Mouse (Mus musculus) MN1 (cell line): ENCODE measurements around the gene Smg6.

Experiments used
- DNase-seq: peaks from one replicate; pipeline ENCODE4 v3.0.0-alpha.2; 2016; ENCODE audit warnings: low spot score

Smg6 gene

DNA sequence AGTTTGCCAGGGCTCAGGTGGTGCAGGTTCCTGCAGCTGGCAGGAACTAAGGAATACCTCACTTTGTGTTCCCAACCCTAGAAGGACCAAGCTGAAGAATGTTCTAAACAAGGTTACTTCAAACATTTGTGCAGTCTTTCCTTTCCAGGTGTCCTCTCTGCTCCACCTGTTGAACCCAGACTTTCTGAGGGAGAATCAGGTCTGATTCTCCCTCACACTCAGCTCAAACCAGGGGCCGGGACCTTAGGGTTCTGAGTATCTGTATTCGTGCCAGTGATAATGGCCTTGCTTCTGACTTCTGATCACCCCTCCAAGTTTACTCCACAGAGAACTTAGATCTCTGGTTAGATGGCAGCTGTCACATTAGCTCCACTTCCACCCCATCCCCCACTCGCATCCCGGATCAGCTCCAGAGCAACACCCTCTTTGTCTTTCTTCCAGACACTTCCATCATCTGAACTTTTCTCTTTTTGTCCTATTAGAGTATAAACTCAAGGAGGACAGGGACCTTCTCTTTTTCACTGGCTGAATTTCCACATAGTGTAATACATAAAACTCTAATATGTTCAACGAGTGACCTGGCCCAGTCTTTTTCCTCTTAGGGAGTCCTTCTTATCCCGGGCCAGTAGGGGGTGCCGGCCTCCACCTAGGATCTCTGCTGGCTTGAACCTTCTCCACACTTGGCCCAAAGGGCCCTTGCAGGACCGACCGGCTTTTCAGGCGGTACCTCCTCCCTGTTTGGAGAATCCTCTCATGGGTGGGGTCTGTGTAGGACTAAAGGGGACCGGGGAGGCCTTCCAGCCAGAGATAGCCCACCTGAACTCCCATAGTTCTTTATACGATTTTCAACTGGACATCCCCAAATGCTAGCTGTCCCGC is 267.0 kb downstream of the Smg6 start:
- DNase-seq, result peak; percentile 83

DNA sequence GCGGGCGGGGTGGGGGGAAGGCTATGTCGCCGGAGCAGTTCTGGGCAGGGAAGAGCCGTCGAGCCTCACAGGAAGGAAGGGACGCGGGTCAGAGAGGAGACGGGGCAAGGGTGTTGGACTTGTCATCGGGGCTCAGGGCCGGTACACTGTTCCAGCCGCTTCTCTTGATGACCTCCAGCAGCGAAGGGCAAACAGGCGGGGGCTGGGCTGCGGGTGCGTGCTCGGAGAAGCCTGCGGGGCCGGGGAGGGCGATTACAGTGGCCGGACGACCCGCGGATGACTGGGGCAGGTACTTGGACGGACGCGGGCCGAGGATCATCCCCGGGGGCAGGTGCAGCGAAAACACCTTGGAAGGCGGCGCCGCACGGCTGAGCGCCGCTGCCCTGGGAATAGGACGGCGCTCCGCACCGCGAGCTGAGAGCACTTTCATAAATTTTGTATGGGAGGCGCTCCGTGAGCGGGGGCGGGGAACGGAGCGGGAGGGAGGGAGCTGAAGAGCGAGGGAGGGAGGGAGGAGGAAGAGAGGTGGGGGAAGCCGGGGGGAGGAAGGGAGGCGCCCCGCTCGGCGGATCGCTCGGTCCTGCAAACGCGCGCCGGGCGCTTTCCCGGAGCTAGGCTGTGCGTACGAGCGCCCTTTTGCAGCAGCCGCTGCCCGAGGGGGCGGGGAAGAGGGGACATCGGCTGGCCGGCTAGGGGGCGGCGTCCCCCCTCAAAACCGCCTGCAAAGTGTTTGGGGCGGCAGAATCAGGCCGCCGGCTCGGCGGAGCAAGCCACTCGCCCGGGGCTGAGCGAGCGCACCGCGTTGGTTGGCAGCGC is 267.8 kb downstream of the Smg6 start, which contains the start of gene Rtn4rl1:
Rtn4rl1 (plus strand) TSS at position 528 of the 816 bp plus-strand sequence.
- DNase-seq, result peak; percentile 53

DNA sequence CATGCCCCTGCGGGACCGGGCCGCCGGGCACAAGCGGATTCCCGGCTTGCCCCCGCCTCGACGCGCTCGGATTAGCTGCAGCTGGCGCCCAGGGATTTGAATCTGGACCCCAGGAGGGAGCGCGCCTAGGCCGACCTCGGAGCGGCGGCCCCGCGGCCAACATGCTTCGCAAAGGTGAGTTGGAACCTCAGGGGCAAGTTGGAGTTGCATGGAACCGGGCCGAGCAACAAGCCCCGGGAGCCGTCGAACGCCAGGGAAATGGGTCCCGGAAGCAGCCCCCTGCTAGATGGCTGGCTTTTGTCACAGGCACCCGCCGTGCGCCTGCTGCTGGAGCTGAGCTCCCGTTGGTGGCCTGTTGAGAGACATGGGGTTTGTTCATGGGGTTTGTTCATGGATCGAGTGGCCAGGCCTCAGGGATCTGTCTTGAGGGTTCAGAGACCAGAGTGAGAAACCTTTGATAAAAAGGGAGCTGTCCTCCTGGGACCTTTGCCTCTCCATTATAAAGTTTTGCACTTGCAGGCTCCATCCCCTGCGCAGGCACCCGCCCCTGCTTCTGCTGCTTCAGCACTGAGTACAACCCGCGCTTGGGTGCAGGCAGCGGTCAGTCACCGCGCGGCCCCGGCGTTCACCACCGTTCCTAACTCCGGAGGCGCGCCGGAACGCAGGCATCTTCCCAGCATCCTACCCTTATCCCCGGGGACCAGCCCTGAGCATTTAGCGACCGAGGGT is 268.7 kb downstream of the Smg6 start:
- peak; percentile 30 for DNase-seq

DNA sequence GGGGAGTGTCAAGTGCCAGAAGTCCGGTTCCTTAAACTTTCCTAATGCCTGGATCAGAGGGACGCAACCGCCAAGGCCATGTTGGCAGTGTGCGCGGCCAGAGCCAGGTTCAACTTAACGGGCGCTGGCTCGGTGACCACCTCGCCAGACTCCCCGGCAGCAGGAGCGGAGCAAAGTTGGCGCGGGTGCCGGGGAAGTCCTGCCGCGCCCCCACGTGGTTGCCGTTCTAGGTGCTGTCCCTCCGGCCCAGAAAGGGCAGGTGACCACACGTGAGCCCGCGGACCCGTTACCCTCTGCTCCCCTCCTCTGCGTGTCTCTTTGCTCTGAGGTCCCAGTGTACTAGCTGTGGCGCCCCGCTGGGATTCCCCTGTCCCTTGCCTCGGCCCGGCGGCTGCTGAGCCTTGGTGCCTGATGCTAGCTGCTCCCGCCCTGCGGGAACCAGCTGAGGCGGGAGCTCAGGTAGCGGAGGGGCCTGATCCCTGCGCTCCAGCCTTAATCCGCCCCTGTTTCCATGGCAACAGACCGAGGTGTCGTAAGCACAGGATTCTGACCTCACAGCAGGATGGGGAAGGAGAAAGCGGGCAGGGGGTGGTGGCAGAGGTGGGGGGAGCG is 269.3 kb downstream of the Smg6 start:
- peak; percentile 48 for DNase-seq

DNA sequence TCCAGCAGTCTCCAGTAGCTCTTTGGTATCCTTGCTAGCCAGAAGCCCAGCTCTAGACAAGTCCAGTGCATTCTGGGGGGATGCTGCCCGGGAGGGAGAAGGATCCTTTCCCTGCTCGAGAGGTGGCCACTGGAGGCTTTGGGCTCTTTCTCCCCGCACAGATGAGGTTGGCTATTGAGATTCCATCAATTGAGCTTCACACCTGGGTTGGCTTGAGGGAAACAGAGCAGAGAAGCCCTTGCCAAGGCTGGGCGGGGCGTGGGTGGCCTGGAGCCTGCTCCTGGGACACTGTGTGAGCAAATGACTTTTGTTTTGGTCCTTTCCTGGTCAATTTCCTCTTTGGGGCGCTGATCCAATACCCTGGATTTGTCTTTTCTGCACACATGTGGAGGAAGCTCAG is 270.5 kb downstream of the Smg6 start:
- DNase-seq, result no peak

DNA sequence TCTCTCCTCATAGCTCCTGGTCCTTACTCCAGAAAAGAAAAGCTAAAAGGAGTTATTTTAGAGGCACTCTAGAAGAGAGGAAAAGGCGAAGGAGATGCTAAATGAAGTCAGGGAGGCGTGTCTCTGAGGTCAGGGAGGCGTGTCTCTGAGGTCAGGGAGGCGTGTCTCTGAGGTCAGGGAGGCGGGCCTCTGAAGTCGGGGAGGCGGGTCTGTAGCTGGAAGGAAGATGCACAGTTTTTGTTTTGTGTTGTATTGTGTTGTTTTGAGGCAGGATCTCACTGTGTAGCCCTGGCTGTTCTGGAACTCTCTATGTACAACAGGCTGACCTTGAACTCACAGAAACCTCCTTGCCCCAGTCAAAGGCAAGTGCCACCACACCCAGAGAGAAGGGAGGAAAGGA is 272.3 kb downstream of the Smg6 start:
- no peak for DNase-seq

DNA sequence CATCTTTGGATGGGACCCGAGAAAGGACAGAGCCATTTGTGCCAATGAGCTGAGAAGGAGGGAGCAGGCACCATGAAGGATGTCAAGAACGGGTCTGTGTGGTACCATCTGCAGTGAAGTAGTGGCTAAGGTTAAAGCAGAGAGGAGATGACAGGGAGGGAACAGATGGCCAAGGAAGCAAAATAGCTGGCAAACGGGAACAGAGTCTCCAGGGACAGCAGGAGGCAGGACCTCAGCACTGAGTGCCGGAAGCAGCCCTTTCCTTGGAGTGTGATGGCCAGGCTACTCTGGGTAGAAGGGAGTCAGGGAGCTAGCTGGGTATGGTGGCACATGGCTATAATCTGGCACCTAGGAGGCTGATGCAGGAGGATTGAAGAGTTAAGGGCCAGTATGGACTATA is 273.2 kb downstream of the Smg6 start:
- DNase-seq, result no peak

DNA sequence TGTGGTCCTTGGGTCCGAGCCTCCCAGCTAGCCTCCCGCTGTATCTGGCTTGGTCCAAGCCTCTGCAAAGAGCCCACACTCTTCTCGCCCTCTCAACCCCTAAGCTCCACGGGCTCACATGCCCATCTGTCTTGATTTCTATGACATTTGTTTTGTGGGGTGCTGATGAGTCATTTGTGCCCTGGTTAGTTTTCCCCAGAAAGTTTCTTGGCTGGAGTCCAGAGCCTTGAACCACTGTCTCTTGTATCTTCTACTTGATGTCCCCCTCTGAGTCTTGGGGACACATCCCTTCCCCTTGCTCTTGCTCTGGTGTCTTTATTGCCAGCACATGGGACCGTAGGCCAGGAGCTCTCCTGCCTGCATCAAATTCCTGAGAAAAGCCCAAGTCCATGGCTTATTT is 274.3 kb downstream of the Smg6 start:
- no peak for DNase-seq

DNA sequence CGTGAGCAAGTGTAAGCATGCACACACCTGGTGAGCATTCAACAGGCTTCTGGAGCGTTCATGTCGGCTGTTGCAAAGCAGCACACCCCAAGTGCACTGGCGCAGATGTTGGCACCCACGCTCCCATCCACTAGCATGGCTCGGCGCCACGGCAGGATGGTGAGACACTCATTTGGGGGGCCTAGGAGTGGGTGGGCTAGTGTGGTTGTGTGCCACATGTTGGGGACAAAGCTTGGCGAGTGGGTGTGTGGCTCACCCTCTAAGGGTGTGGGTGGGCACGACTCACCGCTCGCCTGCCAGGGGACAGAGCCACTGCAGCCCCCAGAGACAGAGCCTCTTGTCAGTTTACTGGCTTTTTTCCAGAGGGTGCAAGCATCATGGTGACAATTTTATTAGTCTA is 275.3 kb downstream of the Smg6 start:
- DNase-seq, result no peak

DNA sequence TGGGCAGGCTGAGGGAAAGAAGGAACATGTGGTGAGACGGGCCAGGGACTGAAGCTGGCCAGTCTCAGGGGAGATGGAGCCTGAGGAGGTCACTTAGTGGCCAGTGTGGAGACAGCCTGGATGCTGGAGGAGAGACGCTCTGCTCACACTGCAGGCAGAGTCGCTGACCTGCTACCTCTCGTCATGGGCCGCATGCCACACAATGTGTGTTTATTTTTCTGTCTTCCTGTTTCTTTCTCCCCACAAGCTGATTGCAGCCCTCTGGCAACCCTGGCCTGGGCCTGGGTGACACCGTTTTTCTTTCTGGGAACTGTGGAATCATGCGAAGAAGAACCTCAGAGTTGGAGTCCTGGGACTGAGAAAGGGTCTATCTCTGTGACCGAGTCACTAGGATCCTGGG is 276.1 kb downstream of the Smg6 start:
- no peak for DNase-seq

DNA sequence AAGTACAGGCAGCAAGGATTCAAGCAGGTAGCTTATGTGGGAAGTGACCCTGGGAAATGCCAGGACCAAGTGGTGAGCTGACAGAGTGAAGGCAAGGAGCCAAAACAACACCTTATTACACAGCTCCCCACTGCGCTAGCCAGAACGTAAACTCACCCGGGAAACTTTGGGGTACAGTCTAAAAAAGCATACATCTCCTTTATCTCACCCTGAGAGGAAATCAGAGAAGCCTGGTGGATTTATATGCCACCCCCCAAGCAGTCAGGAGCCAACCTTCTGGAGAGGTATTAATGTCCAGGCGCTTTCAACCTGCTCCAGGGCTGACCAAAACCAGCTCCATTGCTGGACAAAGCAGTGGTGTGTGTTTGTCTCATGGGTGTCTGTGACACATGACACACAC is 278.3 kb downstream of the Smg6 start:
- no peak for DNase-seq

DNA sequence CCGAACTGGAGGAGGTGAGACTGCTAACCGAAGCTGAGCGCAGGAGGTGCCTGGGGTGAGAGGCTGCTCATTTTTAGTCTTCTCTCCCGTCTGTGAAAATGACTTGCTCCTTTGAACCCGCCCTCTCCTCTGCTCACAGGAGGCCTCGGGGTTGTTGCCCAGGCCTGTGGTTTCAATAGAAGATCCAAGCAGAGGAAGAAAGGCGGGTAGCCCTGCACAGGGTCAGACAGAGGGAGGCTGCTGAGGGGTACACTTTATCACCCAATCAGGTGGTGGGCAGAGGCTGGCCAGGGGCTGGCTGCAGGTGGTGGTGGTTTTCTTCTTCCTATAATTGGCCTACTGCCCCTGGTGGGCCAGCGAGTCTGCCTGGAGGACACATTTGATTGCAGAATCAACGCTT is 278.8 kb downstream of the Smg6 start:
- DNase-seq, result no peak

DNA sequence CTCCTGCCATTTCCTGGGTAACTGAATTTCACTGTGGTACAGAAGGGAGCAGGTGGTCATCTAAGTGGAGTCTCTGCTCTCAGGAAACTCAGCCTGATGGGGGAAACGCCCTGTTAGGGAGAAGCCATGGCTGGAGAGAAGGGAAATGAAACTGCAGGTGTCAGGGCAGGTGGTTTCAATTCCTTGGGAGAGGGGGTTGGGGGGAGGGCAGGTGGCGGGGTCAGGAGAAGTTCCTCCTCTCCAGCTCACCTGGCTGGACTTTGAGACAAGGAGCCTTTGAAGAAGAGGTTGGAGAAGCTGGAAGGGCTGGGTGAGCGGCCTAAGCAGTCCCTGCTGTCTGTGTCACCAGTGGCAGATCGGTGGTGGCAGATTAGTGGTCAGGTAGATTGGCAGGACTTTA is 280.7 kb downstream of the Smg6 start:
- DNase-seq, result no peak

DNA sequence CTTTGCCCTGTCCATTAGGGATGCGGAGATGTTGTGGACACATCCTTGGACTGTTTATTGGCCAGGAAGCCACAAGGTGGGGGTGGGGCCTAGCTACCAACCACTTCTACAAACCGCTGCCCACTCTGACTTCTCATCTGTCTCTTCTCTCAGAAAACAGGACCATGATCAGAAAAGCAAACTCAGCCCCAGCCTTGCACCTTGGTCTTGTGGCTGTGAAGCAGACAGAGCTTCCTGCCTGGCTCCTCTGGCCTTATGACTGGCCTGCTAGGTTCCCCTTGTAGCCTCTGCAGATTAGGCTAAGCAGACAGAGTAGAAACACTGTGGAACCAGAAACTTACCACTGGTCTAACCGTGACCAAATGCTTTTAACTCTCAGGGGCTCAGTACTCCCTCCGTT is 283.7 kb downstream of the Smg6 start:
- DNase-seq, result no peak

DNA sequence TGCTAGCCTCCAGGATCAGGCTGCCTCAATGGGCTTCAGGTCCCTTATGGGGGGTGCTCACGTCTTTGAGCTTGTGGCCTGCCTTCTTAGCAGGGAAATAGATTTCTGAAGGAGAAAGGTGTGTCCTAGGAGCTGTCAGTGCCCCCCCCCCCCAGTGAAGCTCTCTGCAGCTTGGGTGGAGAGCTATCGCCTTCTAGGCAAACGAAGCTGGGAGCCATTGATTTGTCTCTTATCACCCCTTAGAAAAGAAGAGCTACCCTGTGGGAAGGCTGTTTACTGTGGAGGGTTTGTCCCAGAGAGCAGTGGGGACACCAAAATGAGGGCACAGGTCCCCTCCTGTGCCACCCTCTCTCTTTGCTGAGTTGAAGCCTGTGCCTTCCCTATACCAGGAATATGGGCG is 284.5 kb downstream of the Smg6 start:
- DNase-seq, result no peak

DNA sequence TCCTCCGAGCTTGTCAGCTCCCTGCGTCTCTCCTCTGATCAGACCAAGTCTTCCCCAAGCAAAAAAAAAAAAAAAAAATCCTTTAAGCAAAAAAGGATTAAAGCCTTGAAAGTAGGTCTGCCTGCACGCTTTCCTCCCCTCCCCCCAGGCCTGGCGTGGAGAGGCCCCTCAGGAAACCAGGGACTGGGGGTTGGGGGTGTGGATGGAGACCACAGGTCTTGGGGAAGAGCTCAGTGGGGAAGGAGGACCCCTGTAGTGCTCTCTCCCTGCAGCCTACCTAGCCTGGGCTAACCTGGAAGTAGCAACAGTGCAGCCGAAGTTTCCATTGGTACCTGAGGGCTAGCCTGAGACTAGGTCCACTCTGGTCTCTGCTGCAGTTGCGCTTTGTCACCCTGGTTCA is 285.1 kb downstream of the Smg6 start:
- no peak for DNase-seq

DNA sequence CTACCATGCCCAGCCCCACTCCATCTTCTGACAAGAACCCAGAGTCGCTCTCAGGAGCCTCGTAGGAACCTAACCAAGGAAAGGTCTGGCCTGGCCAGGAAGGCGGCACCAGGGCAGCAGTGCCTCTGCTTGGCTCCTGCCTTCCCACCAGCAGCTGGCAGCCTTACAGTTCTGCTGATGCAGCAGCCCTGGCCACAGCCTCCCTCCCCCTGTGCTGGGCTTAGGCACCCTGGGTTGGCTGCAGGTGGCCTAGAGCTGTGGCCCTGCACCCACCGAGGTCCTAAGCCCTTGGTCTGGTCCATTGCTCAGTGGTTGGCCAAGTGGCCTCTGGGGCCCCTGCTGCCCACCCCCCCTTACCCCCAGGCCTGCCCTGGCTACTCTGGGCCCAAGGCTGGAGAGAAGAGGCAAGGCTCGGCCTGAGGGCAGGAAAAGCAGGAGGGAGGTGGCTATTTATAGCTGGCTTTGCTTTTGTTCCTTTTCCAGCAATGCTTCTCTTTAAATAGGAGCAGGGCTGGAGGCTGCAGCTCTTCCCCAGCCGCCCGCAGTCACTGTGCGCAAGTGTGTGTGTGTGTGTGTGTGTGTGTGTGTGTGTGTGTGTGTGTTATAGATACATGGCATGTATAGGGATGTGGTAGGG is 286.5 kb downstream of the Smg6 start:
- DNase-seq, result peak; percentile 25

DNA sequence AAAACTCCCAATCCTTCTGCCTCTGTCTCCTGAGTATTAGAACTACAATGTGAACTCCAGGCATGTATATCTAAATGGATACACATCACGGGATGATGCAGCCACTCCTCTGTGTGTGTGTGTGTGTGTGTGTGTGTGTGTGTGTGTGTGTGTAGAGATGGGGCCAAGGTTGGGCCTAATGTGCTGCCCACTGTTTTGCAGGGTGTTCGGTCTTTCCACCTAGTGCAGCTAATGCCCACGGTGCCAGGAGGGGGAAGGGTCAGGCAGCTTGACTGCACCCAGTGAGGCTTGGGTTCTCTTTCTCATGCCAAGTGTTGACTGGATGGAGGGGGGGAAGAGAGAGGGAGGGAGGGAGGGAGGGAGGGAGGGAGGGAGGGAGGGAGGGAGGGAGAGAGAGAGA is 287.3 kb downstream of the Smg6 start:
- DNase-seq, result peak; percentile 22

DNA sequence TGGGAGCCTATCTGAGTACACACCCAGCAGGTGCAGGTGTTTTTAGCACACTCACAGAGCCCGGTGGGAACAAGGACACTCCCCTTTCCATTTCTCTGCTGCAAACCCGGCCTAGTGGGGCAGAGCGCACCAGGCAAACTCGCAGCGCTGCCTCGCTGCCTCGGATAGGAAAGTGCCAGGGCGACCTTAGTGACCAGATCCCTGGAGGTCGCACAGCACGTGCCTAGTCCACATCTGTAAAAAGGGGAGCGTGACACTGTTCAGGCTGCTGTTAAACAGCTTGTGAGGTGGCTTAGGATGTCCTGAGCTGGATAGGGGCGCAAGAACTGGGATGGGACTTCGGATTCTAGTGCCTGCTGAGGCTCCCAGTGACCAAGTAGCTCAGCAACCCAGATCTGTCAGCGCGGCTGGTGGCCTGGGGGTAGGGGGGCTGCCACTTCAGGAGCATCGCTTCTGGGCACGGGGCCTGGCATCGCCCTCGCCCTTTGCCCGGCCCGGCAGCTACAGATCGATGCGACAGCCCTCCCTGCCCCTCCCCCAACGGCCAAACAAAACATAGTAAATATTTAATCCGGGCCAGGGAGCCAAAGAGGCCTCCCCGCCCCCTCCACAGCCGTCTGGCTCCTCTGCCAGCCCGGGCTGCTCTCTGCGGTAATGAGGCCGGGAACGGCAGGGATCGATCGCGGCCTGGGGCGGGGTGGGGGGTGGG is 287.9 kb downstream of the Smg6 start:
- peak; percentile 66 for DNase-seq
